Mouse (Mus musculus): Measurements from ENCODE around the gene Ttf2.

- TF ChIP-seq CTCF (IDR thresholded peaks at IDR 0.05; ENCODE audit: extremely low read depth, insufficient read length, insufficient replicate concordance, low read depth, low read length) (no peak), POLR2A (IDR thresholded peaks at IDR 0.05; ENCODE audit: low read depth, low read length) (no peak)
Observed at GRCm38 (mm10) chr3:100890406-100890805, 79.1 kb downstream of the Ttf2 start.

Data from small intestine, adult 2 months (tissue).